Mouse (Mus musculus) E14TG2a.4 (cell line): Measurements from ENCODE around the gene Clmp.

Experiments used
- CTCF ChIP-seq: conservative IDR thresholded peaks from 2 replicates; pipeline ENCODE4 v1.5.1; 2014; ENCODE audit warnings: low read length
- POU5F1 ChIP-seq: IDR thresholded peaks from 2 replicates; pipeline ENCODE4 v1.6.1; 2014; ENCODE audit warnings: low read length, borderline replicate concordance

DNA sequence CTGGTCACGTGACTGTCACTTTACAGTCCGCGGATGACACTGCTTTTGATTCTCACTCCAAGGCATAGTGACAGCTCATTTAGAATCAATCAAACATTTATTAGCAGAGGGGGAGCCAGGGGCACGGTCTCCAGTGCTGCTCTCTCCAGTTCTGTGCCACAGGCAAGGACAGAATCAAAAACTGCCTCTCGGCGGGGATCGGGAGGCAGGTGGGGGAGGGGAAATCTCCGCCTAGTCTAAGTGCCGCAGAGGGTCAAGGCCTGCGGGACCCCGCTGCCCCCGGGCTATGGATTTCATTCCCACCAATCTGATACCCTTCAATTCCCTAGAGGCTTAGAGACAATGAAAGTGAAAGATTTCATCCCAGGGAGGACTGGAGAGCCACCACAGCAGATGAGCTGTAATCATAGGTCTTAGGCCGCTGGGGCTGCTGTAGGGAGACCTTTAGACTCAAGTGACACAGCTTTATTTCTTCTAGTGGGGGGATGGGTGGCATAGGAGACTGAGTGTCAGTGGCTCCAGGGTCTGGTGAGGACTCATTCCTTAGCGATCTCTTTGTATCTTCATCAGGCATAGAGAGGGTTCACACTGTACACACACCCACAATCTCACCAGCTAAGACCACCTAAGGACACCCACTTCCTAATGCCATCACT is 47.2 kb upstream of the Clmp start:
- TF ChIP-seq CTCF: no peak
- no peak for TF ChIP-seq POU5F1
